Mouse (Mus musculus): ENCODE data around the gene Gmds. TPM values are rescaled to one million over a fixed set of nuclear protein-coding genes. Genes with fewer than 3 reads are reported as not detected.

Gmds gene
- polyA plus RNA-seq, 1 experiment from 2014 or later, result 35.1 TPM

DNA sequence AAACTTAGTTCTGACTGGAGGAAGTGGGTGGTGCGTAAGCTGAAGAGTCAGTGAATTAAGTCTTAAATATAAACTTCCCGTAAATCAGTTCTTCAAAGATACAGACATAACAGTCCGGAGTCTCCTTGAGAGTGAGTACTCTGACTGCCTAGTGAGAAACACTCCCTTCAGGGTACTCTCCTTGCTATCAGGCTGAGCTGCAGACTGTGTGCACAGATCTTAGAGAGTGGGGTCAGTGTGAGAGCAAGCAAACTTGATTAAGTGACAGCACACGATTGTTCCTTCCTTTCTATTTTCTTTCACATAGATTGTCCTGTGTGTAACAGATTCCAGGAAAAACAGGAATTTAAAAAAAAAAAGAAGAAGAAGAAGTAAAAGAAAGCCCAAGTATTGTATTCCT lies 382.4 kb downstream of the Gmds start:
- Histone ChIP-seq H3K27ac (replicated peaks) (no peak overlapping the region), H3K36me3 (no peaks in the 10 kb centered on the region), H3K9me3 (no peaks in the 10 kb centered on the region), H3K4me2 (replicated peaks) (no peak overlapping the region), H3K4me3 (no peak overlapping the region), H3K4me1 (0 out of 2 replicates have a peak, but pooled peaks cover 3% of the 10 kb centered on the region), H3K27me3 (no peaks in the 10 kb centered on the region), H3K9ac (replicated peaks) (no peak overlapping the region)
- no peak for ATAC-seq (ENCODE audit: low FRiP score, low read depth)
- WGBS, result 82% methylated on average over 4 of the region's 4 CpGs

DNA sequence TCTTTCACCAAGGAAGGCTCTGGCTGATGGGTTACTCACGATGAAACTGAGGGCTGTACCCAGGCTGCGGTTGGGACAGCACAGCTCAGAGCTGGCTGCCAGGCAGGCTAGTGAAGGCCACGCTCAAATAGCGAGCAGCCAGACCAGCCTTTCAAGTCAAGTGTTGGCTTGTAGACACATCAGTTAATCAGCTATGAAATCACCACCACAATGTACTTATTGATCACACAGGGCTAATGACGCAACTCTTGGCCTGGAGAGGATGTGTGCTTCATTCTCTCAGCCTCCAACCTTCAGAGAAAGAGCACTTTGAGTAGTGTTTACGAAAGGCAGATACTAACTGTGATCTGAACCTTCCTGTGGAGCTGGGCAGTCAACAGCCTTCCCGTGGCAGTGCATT lies 383.4 kb downstream of the Gmds start:
- Histone ChIP-seq H3K4me1 (0 out of 2 replicates have a peak, but pooled peaks cover 3% of the 10 kb centered on the region), H3K9me3 (no peaks in the 10 kb centered on the region), H3K9ac (replicated peaks) (no peak overlapping the region), H3K4me2 (replicated peaks) (no peak overlapping the region), H3K4me3 (no peak overlapping the region), H3K27me3 (no peaks in the 10 kb centered on the region), H3K27ac (replicated peaks) (no peak overlapping the region), H3K36me3 (no peaks in the 10 kb centered on the region)
- 64% methylated on average over 7 of the region's 7 CpGs for WGBS
- ATAC-seq (ENCODE audit: low FRiP score, low read depth), result no peak

DNA sequence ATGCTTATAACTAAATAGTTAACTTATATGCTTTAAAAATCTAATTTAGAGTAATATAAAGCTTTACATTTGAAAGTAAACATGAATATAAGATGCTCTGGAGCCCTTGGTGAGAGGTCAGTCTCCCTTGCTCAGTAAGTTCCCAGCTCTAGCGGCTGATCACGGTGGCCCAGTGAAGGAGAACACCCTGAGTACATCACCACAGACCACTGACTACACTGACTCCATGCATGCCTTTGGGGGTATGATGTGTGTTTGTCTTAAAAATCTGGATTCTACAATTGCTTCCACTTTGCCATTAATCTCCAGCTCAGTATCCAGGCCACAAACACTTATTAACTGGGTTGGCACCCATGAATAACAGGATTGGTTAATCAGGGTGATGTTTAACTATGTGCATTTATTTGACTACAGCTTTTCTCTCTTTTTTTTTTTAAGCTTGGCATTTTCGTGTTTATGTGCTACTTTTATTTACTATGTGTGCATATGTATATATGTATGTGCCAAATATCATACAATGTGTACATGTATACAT lies 393.8 kb downstream of the Gmds start:
- Histone ChIP-seq H3K36me3 (no peaks in the 10 kb centered on the region), H3K4me2 (replicated peaks) (no peak overlapping the region), H3K9me3 (no peaks in the 10 kb centered on the region), H3K9ac (replicated peaks) (no peak overlapping the region), H3K4me3 (no peak overlapping the region), H3K27ac (replicated peaks) (no peak overlapping the region), H3K27me3 (no peaks in the 10 kb centered on the region), H3K4me1 (no peaks in the 10 kb centered on the region)
- no peak for ATAC-seq (ENCODE audit: low FRiP score, low read depth)
- WGBS, result 82% methylated on average over 3 of the region's 3 CpGs

DNA sequence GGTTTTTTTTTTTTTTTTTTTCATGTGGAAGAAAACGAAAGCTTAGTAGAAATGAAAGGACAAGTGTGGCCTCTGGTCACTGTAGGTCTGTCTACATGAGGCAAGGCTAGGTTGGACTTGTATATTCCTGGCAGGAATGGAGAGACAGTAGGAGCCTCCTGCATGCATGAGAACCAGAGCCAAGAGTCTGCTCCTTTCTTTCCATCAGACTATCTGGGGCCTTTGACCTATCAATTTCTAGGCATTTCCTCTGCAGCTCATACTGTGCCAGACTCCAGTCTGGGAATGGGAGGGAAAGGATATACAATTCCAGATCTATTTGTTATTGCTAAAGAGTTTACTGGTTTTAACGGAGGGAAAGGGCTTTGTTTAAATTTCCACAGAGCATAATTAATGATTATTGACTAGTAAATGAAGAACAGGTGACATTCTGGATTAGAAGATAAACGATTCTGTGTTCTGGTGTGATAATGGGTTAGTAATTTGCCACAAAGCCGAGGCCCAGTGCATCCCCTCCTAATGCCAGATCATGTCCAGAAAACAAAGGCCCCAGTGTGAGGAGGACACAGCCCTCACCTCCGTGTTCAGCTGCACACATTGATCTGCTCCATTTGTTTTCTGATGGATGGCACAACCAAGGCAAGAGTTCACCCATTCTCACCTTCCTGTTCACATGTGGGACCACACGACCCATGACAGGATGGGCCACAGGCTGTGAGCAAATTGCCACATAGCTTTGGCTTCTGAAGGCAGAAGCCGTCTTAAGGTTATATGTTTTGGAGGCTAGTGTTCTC lies 394.9 kb downstream of the Gmds start:
- no peaks in the 10 kb centered on the region for H3K9me3 ChIP-seq
- no peak overlapping the region for H3K4me3 ChIP-seq
- ATAC-seq (ENCODE audit: low FRiP score, low read depth), result no peak
- H3K9ac ChIP-seq (replicated peaks), result no peak overlapping the region
- H3K27ac ChIP-seq (replicated peaks), result no peak overlapping the region
- no peaks in the 10 kb centered on the region for H3K4me1 ChIP-seq
- H3K36me3 ChIP-seq, result no peaks in the 10 kb centered on the region
- H3K27me3 ChIP-seq, result no peaks in the 10 kb centered on the region
- no peak overlapping the region for H3K4me2 ChIP-seq (replicated peaks)
- 61% methylated on average over 7 of the region's 7 CpGs for WGBS

DNA sequence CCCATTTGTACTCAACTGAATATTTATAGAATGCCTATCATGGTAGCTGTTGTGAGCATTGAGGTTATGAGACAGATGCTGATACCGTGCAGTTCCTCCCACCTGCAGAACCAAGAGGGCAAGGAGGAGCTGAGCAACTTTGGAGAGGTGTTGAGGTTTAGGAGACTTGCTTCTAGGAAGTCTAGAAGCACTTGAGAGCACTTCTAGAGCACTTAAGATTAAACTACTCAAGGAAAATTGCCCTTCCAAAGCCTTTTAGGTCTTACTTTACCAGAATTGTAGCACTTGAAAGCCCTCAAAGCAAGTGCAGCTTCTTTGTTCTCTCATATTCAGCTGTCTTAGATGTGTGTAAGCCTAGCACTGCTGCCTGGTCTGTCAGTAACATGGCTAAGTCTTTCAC lies 409.2 kb downstream of the Gmds start:
- 83% methylated on average over 1 of the region's 1 CpGs for WGBS
- Histone ChIP-seq H3K4me2 (replicated peaks) (no peak overlapping the region), H3K36me3 (no peaks in the 10 kb centered on the region), H3K4me3 (no peak overlapping the region), H3K27me3 (no peaks in the 10 kb centered on the region), H3K9ac (replicated peaks) (no peak overlapping the region), H3K27ac (replicated peaks) (no peak overlapping the region), H3K4me1 (no peaks in the 10 kb centered on the region), H3K9me3 (no peaks in the 10 kb centered on the region)
- no peak for ATAC-seq (ENCODE audit: low FRiP score, low read depth)

DNA sequence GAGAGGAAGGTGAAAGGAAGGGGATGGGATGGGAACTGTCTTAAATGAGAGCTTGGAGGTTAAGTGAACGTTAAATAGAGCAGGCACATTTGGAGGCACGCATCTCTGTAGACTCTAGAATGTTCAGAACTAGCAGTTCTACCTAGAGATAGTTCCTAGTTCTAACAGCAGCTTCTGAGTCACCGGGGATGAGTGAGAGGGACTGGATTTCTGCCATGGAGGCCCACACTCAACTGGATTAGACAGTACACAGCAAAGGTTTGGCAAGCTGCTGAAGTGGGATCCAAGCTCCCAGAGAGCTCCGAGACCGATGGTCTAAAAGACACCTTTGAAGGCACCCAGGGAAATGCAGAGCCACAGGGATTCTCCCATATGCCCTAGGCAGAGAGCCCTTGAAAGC lies 411.9 kb downstream of the Gmds start:
- no peaks in the 10 kb centered on the region for H3K9me3 ChIP-seq
- no peaks in the 10 kb centered on the region for H3K4me1 ChIP-seq
- ATAC-seq (ENCODE audit: low FRiP score, low read depth), result no peak
- no peak overlapping the region for H3K9ac ChIP-seq (replicated peaks)
- H3K27ac ChIP-seq (replicated peaks), result no peak overlapping the region
- no peak overlapping the region for H3K4me2 ChIP-seq (replicated peaks)
- H3K27me3 ChIP-seq, result no peaks in the 10 kb centered on the region
- H3K36me3 ChIP-seq, result no peaks in the 10 kb centered on the region
- 80% methylated on average over 5 of the region's 5 CpGs for WGBS
- no peak overlapping the region for H3K4me3 ChIP-seq

DNA sequence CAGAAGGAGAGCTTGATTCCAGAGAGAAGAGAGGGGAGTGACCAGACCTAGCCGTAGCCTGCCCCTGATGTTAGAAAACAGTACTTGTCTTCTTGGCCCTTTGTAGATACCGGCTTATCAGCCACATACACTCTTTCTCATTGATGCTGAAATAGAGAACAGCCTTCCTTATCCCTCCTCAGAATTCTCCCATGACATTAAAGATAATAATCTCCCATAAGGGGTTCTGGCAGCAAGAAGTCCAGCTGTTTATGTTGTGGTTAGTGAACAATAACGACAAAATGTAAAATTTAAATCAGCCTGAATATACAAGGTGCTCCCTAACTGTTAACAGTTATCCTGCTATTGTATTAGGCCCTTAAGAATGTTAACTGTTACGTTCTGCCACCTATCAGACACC lies 414.0 kb downstream of the Gmds start:
- no peaks in the 10 kb centered on the region for H3K9me3 ChIP-seq
- no peak overlapping the region for H3K9ac ChIP-seq (replicated peaks)
- H3K27ac ChIP-seq (replicated peaks), result no peak overlapping the region
- no peak for ATAC-seq (ENCODE audit: low FRiP score, low read depth)
- no peaks in the 10 kb centered on the region for H3K27me3 ChIP-seq
- WGBS, result 77% methylated on average over 4 of the region's 4 CpGs
- no peak overlapping the region for H3K4me3 ChIP-seq
- H3K4me1 ChIP-seq, result no peaks in the 10 kb centered on the region
- no peaks in the 10 kb centered on the region for H3K36me3 ChIP-seq
- no peak overlapping the region for H3K4me2 ChIP-seq (replicated peaks)

DNA sequence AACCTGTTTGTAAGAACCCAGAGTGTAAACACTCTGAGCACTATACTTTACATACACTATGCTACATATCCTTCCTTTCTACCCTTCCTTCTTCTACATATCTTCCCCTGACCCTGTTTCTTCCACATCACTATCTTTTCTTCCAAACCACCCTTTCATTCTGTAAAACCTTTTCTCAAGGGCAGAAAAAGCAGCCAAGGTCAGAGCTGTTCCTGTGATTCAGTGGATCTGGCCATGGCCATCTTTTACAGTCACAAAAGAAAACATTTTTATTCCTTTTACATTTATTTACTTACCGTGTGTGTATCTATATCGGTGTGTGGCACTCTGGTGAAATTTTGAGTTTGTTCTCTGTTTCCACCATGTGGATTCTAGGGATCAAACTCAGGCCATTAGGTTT lies 418.8 kb downstream of the Gmds start:
- Histone ChIP-seq H3K4me3 (no peak overlapping the region), H3K27me3 (no peaks in the 10 kb centered on the region), H3K27ac (replicated peaks) (no peak overlapping the region), H3K9me3 (no peaks in the 10 kb centered on the region), H3K4me1 (no peaks in the 10 kb centered on the region), H3K9ac (replicated peaks) (no peak overlapping the region), H3K4me2 (replicated peaks) (no peak overlapping the region), H3K36me3 (no peaks in the 10 kb centered on the region)
- 80% methylated on average over 2 of the region's 2 CpGs for WGBS
- no peak for ATAC-seq (ENCODE audit: low FRiP score, low read depth)

DNA sequence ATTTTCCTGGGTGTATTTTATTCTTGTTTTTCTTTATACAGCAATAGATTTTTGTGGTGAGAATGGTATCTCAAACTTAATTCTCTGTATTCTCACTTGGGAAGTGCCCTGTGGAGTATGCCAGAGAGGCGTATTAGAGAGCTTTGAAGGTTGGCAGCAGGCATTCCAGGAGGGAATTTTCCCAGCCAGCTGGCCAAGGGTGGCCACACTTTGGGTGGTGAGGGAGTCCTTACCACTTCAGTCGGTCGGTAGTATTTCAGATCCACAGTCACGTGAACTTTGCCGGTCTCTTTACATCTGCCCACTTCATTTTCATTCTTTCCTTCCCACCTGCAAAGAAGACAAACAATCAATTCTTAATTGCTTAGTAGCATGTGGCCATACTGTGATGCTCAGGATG lies 421.2 kb downstream of the Gmds start:
- Histone ChIP-seq H3K9ac (replicated peaks) (no peak overlapping the region), H3K27me3 (no peaks in the 10 kb centered on the region), H3K9me3 (no peaks in the 10 kb centered on the region), H3K27ac (replicated peaks) (no peak overlapping the region), H3K4me3 (no peak overlapping the region), H3K4me1 (no peaks in the 10 kb centered on the region), H3K4me2 (replicated peaks) (no peak overlapping the region), H3K36me3 (no peaks in the 10 kb centered on the region)
- ATAC-seq (ENCODE audit: low FRiP score, low read depth), result no peak
- 27% methylated on average over 5 of the region's 5 CpGs for WGBS

DNA sequence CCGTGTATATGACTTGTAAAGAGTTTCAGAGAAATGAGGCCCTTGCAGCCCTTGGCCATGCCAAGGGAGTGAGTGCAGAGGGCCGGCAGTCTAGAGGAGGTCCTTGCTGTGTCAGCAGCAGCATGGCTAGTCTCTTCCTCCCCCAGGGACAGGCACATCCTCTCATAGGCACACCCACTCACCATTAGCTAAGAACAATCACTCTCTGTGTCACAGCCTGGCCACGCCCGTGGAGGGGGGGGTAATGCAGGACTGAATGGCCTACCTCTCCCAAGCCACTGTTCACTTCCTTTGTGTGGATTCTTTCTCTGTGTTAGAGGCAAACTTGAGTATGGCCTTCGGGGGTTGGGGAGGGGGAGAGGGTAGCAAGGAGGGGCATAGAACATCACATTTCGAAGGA lies 422.8 kb downstream of the Gmds start:
- Histone ChIP-seq H3K36me3 (no peaks in the 10 kb centered on the region), H3K4me3 (no peak overlapping the region), H3K9me3 (no peaks in the 10 kb centered on the region), H3K4me2 (replicated peaks) (no peak overlapping the region), H3K9ac (replicated peaks) (no peak overlapping the region), H3K27ac (replicated peaks) (no peak overlapping the region), H3K27me3 (no peaks in the 10 kb centered on the region), H3K4me1 (peaks cover 3% of the 10 kb centered on the region)
- WGBS, result 77% methylated on average over 6 of the region's 6 CpGs
- no peak for ATAC-seq (ENCODE audit: low FRiP score, low read depth)

DNA sequence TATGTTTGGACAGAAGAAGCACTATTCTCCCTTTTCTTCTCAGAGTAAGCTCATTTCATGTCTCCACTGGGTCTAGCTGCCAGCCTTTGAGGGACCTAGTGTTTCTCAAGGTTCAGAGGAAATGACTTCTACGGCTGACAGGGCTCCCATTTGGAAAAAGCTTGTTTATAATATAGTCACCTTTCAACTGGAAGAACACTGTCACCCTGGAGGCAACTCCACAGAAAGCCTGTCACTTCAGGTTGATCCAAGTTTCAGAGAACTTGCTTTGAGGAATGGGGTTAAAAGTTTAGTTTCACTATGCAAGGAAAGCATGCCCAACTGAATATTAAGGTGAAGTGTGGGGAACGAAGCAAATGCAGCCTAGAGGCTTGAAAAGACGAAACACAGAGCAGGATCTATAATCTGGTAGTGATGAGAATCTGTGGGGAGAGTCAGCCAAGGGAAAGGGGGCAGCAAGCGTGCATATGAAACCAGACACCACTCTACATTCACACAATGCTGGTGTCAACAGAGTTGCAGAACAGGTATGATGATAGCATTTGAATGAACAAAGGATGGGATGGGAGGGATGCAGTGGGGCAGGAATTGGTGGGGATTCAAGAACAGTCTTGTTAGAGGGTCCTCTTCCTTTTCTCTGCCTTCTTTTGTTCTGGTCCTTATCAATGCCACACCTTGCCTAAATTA lies 423.5 kb downstream of the Gmds start:
- no peak for ATAC-seq (ENCODE audit: low FRiP score, low read depth)
- Histone ChIP-seq H3K4me3 (no peak overlapping the region), H3K27ac (replicated peaks) (no peak overlapping the region), H3K27me3 (no peaks in the 10 kb centered on the region), H3K4me1 (peaks cover 3% of the 10 kb centered on the region), H3K4me2 (replicated peaks) (no peak overlapping the region), H3K36me3 (no peaks in the 10 kb centered on the region), H3K9me3 (no peaks in the 10 kb centered on the region), H3K9ac (replicated peaks) (no peak overlapping the region)
- WGBS, result 80% methylated on average over 4 of the region's 4 CpGs

DNA sequence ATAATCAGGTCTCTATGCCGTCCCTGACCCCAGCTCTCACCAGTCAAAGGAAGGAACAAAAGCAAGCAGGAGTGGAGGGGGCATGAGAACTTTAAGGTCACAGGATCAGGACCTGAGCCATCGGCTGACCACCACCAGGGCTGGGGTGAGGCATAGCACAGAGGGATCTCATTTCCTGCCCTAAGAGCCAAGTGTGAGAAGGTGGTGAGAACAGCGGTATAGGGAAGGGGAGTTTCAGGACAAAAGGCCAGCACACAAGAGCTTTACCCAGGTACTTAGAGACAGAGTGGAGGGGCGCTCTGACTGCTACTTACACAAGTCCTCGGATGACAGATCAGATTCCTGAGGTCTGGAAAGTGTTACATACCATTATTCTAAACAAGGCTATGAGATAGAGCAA lies 426.6 kb downstream of the Gmds start:
- H3K4me2 ChIP-seq (replicated peaks), result no peak overlapping the region
- WGBS, result 13% methylated on average over 5 of the region's 5 CpGs
- H3K9me3 ChIP-seq, result no peaks in the 10 kb centered on the region
- ATAC-seq (ENCODE audit: low FRiP score, low read depth), result peak; percentile 34; the same call in 1 of the 2 replicates
- no peak overlapping the region for H3K27ac ChIP-seq (replicated peaks)
- no peak overlapping the region for H3K9ac ChIP-seq (replicated peaks)
- H3K27me3 ChIP-seq, result no peaks in the 10 kb centered on the region
- no peaks in the 10 kb centered on the region for H3K36me3 ChIP-seq
- H3K4me1 ChIP-seq, result peaks cover 3% of the 10 kb centered on the region
- H3K4me3 ChIP-seq, result no peak overlapping the region
